Mouse (Mus musculus) spleen, postnatal 10 days (tissue): ENCODE results near the gene Cryzl2.

Experiments used
- DNase-seq, 2 experiments: peaks; one replicate each; pipeline ENCODE4 v3.0.0; 2021 to 2022; ENCODE audit warnings: low spot score in 2 of 2

The Cryzl2 gene

DNA sequence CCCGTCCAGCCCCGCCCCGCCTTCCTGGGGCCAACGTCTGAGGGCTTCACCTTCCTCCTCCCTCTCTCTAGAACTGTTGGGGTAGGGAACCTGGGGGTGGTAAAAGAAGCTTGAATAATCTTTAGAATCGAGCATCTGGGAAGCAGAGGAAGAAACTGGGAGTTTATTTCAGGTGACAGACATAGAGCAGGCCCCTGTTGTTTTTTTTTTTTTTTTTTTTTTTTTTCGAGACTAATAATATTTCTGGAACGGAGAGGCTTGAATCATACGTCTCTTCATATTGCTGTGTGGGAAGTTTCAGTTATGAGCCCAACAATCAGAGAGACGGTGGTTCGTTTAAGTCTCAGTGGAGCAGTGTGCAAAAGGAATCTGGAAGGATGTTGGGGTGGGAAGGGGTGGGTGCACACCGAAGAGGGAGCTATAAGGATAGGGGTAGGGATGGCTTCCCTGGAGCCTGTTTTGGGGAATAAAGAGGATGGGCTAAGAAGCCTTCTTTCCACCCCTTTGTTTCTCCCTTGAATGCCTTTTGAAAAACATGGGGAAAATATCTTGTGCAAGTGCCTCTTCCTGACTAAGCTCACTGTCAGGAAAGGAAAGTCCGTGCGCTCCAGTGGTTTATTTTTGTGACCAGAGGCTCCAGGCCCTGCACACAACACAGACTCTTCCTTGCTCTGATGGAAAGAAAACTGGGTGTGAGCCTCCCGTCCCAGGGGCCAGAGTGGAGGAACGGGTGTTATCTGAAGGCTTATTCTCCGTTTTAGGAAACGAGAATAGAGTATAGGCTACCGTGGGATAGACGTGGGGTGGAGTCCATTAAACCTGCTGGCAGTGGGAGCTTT lies 14.4 kb upstream of the Cryzl2 start:
- DNase-seq, result no peak

DNA sequence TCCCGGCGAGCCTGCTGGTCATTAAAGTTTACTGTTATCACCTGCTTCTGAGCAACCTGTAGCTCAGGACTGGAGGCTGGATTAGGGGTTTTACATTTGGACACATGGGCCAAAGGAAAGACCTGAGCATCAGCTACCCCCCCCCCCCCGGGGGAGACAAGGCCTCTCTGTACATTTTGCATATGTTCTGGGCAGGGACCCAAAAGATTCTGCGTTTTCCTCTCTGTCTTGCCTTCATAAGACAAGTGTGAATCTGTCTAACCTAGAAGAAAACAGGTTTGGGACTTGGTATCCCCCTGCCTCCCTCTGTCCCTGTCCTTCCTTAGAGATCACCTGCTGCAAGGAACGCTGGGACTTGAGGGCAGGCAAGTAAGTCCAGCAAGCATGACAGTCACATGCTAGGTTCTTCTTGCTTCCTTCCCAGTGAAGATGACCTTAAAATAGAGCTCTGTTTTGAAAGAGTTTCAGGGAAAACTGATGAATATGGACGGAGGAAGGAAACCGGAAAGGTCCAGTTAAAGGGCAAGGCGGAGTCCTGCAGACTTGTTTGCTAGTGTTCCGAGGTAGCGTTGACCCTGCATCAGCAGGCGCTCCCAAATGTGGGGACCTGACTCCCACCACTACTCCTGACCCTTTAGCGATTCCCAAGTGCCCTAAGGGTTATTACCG lies 13.6 kb upstream of the Cryzl2 start:
- DNase-seq, result no peak

DNA sequence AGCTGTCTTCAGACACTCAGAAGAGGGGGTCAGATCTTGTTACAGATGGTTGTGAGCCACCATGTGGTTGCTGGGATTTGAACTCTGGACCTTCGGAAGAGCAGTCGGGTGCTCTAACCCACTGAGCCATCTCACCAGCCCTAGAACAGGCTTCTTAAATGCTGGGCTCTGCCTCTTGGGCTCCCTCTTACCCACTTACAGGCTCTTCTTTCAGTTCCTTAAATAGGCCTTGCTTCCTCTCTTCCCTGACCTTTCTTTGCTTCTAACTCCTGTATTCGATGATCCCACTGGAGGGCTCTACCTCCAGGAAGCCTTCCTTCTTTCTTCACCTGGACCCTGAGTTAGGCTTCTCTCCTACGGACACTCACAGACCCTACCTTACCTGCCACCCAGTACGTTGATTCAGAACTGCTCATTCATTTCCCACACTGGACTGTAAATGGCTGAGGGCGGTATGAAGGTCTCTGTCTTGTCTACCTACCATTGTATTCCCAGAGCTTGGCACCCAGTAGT lies 12.9 kb upstream of the Cryzl2 start:
- no peak for DNase-seq

DNA sequence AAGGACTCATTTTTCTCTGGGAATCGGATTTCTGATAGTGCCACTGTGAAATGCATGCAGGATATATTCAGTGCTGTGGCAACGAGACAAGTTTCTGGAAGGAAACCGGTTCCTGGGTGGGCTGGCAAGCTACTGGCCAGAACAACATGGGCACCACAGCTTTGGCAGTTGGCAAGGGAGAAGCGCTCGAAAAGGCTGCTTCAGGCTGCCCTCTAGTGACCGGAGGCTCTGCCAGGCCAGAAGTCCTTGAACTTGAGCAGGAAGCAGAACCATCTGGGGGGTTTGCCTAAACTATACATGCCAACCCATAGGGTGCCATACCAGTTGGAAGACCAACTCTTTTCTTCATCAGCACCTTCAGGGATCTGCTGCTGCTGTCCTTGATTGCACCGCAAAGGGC lies 12.1 kb upstream of the Cryzl2 start:
- peak in 1 of 2 experiments; percentile 47 for DNase-seq

DNA sequence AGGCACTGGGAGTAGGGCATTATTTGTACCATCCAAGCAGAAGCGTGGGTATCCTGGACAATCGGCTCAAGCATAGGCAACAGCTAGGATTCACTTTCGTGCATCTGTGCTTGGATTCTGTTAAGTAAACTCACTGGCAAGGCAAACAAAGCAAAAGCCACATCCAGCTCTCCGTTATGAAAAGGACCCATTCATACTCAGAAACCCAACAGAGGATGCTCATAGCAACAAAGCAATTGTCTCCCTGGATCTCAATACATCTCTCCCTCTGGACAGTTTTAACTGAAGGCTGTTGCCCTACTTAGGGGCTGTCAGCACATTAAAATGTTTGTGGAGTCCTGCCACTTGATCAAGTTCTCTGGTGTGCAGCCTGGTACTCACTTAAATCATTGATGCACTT lies 11.2 kb upstream of the Cryzl2 start:
- DNase-seq, result no peak

DNA sequence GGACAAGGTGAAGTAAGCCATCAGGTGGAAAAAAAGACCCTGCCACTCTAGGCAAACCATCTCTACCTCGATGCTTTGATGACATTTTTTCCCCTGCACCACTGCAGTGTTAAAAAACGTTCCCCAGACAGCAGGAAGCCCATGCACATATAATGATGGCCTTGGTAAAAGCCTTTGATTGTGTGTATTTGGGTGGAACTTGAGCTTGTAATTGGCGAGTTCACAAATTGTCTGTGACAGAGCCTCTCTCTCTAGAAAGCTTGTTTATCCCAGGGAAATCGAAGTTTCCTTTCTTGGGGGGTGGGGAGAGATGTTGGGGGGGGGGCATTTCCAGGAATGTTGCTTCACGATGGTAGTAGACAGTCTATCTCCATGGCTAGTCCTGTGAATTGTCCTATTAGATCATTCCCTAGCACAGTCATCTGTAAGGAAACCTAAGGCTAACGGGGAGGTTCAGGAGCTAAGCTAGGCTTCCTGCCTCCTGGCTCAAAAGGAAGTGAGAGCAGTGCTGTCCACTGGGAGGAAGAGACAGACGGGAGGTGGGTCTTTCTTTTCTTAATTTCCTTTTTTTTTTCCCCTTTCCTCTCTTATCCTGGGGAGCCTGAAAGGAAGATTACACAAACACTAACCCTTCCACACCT lies 10.1 kb upstream of the Cryzl2 start:
- no peak for DNase-seq

DNA sequence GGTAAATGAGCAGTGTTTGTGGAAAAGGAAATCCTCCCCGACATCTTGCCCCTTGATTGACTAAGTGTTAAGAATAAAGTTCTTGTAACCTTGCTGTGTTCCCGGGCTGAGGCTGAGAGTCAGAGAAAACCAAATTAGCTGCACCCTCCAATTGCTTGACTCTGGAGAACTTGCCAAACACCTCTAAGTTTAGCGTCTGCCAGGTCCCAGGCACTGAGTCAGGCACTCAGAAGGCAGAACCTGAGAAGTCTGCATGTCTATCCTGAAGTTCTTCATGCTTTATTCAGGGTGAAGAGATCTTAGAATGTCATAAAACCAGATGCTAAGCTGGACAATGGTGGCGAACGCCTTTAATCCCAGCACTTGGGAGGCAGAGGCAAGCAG lies 9.6 kb upstream of the Cryzl2 start:
- DNase-seq, result no peak

DNA sequence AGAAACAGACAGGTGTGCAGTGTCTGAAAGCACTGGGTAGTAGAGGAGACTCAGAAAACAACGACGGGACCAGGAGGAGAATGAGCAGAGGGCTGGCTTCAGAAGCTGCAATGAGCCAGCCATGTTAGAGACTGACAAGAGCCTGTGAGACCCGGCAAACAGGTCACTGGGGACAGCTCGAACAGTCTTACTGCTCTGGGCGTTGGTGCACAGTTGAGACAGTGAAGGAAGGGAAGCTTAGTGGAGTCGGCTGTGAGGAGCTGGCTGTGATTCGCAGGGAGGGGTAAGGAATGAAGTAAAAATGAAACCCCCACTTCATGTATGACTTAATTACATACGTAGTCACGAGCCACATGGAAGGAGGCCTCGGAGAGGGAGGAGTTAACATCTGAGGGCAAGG lies 8.8 kb upstream of the Cryzl2 start:
- no peak for DNase-seq

DNA sequence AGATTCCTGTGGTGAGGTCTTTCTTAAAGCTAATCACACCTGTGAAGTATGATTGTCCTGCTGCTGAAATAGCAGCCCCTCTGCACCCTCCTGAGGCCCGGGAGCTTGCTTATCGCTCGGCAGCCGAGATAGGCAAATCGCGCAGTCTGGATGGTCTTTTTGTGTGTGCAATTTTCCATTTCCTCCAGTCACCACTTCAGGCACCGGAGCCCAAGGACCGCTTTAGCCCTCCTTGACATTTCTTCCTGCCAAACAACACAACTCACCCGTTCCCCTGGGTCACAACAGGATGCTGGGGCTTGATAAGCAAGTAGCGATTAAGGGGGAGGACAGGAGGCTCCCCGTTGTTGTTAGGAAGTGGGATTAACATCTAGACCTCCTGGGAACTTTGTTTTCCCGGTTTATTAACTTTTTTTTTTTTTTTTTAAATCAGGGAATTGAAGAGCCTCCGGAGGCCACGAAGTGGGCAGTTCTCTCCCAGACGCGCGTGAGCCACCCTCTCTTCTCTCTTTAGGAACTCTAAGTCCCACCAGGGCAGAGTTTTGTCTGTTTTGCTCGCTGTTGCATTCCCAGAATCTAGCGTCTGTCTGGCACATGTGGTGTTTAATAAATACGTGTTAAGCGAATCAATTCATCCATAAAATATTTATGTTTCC lies 8.3 kb upstream of the Cryzl2 start:
- no peak for DNase-seq

DNA sequence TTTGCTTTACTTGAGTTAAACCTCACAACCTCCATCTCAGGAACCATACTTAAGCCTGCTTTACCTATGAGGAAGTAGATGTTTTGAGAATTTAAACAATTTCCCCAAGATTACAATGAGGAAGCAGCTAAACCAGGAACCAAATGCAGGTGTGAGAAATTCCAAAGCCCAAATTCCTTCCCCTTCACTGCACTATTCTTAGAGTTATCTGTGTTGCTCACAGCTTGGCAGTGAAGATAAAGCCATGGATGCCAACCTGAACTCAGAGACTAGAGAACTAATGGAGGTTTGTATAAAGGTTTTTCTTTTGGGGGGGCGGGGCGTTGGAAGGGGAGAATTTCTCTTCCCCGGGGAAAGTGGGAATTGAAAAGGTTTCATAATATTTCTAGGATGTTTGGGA lies 6.1 kb upstream of the Cryzl2 start:
- no peak for DNase-seq

DNA sequence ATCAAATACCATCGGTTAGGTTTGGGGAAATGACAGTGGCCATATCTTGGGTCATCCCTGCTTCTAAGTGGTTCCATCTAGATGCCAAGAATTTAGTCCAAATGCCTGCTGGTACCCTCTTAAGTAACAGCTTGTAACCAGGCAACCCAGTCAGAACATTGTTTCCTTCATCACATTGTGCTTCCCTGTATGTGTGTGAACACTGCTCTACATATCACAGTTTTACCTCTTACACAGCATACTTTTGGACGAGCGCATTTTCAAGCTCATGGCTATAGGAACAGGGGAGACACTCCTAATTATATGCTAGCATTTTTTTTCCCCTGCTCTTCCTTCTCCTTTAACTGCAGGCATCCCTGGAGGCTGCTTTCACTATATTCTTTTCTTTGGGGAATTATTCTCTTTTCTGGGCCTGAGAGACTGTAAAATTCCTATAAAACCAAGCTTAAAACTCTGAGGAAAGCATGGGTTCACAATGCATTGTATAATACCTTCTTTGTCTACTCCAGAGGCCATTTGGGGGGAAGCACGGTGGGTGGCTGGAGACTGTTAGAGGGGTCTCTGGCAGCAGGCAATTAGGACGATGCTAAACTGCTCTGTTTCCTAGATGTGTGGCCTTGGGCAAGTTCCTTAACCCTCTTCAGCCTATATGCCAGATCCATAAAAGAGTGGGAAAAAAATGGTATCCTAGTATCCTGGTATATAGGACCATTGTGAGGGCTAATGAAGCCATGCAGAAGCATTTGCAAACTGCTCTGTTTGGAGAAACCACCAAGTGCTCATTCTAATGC lies 5.4 kb upstream of the Cryzl2 start:
- no peak for DNase-seq

DNA sequence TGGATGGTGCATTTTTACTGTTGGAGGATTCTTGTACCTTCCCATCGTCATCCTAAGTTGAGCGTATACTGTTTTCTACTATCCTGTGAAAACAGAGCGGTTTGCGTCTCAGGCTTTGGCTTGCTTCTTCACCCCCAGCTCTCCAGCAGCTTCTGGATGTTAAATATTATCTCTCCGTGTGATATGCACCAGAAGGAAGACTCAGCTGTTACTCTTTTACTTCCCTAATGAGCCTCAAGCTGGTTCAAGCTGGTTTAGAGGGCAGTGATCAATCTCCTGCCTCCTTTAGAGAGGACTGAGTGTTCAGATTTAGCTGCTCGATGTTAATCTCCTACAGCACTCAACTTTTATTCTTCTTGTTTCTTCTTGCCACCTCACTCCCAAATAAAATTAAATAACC lies 3.5 kb upstream of the Cryzl2 start:
- no peak for DNase-seq

DNA sequence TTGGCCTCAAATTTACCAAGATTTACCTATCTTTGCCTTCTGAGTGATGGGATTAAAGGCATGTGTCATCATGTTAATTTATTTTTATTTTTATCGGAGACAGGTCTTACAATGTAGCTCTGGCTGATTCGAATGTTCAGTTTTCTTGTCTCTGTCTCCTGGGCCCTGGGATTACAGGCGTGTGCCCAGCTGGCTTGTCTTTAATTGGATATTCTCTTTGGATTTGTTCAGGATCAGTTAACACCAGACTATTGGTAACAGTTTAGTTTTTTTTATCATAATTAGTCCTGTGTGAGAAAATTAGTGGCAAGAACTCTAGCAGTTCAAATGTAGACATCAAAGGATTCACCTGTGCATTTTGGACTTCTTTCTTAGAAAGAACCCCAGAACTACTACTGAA lies 588 bp upstream of the Cryzl2 start:
- DNase-seq, result no peak

DNA sequence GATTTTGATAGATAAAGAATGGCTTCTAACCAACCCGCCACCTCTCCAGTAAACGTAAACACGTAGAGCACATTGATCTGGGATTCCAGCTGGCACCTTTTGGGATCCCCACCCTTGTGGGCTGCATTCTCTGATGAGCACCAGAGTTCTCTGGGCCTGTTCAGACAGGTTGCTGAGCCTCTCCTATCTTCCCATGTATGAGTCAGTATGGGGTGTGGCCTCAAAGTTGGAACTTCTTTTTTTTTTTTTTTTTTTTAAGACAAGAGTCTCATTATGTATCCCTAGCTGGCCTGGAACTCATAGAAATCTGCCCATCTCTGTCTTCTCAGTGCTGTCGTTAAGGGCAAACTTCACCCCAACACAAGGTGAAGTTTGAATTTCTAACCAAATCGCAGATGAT lies 1.5 kb downstream of the Cryzl2 start:
- DNase-seq, result no peak

DNA sequence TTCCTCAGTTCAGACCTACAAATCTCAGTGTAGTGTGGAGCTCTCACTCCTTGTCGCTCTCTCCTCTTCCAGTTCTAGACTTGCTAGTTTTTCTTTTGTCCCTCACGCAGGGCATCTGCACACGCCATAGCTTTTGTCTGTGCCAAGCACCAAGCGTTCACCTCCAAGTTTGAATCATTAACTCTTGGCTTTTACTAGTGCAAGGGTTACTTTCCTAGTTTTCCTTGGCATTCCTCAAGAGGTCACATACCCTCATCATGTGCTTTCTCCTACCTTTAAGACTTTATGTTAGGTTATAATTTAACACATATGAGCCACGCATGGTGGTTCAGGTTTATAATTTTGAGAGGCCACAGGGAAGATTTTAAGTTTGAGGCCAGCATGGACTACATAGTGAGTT lies 2.9 kb downstream of the Cryzl2 start:
- no peak for DNase-seq

DNA sequence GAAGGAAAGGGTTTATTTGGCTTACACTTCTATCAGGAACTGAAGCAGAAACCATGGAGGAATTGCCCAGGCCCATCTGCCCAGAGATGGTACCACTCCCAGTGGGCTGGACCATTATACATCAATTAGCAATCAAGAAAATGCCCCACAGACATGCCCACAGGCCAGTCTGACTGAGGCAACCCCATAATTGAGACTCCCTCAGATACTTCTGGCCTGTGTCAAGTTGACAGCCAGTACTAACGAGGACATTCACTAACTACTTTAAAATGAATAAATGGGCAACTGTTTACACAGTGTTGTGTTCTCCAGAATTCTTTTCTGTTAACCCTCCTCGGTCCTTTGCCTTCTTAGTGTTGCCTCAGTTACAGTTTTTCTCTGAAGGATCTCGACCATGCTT lies 4.0 kb downstream of the Cryzl2 start:
- DNase-seq, result no peak

DNA sequence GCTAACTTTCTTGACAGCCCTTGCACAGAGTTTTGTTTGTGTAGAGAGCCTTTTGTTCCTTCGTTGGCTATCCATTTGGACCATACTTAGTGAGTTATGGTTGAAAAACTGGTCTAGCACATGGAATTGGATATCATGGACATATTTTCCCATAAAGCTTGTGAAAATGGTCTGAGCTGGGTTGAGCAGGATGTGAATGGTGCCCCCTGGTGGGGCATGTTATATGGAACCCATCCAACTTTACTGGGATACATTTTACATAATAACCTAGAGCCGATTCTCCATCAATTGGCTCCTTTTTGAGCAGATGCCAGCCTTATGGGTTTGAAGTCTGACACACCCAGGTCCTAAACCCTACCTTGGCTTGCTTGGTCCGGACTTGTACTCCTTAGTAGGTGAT lies 6.8 kb downstream of the Cryzl2 start:
- DNase-seq, result peak in 1 of 2 experiments; percentile 45

DNA sequence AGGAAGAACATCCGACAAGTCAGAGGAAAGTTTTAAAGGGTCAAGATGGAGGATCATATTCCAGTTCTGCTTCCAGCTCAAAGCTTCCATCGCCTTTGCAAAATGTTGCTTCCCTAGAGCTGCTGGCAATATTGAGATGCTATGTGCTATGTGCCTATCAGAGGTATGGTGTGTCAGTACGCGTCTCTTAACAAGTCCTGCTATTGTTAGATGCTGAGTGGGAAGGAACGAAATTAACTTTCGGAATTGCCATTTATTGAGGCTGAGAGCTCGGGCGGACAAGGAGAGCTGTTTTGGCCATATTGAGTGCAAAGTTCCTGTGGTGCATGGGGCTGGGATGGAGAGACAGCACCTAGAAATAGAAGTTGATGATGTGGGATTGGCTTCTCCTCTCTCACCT lies 9.5 kb downstream of the Cryzl2 start:
- no peak for DNase-seq

DNA sequence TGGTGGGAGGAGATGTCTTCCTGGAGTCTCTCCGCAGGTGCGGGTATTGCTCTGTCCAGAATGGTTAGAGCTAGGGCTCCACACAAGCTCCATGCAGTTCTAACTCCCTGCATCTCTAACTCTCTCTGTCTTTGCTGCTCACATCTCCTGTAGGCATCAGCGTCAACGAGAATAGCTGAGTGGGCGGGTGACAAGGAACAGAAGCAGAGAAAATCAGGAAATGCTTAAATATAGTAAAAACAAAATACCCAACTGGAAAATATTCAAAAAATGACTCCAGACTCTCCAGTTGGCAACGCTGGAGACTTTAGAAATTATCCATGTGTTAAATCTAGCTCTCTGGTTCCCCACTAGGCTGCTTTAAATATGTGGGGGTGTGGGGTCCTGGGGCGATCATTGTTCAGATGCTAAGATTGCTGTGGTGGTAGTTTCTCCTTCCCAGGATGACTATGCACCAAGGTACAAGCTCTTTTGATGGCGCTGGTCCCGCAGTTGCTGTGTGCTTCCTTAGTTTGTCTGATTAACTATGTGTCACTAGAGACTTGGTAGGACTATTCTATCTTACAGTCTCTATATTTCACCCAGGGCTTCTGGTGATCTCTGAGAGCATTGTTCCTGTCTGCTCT lies 12.5 kb downstream of the Cryzl2 start:
- DNase-seq, result no peak

DNA sequence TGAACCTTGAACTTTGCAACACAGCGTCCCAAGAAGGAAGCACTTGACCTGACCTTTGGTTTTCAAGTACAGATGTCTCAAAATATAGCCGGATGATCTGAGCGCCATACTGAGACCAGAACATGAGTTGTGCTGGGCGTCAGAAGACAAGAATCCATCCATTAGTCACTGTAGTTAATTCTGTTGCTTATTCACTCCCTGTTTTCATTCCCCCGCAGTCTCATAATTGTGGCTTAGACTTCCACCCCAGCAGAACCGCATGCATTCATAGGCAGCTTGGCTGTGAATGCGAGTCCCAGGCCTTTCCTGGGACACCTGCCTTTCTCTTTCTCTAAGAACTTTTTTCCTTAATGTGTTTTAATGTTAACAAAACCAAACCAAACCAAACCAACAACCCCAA lies 14.3 kb downstream of the Cryzl2 start:
- DNase-seq, result no peak

DNA sequence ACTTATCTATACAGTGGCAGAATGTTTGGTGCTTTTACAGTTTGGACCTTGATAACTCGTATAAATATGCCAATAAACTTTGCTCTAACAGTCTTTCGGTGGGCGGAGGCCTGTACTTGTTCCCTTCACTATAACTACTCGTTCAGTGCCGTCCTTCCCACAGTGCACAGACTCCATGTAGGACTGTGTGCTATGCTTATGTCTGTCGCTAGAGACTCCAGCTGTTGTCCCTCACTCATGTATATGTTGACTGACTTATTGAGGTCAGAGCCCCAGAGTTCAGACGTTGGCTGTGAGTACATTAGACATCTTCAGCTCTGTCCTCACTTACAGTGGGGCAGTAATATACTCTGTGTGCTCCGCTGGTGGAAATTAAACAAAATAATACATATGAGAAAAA lies 16.5 kb downstream of the Cryzl2 start:
- no peak for DNase-seq
